Mouse (Mus musculus): ENCODE data around the gene Olfr2. TPM values are rescaled to one million over a fixed set of nuclear protein-coding genes. Genes with fewer than 3 reads are reported as not detected.

Gene Olfr2
- polyA plus RNA-seq (2012; rRNA removed; ENCODE audit: low replicate concordance), result not detected in 2 replicates

GRCm38 (mm10) chr7:107005972-107006371 is at the start of gene Olfr2:
TSS of gene Olfr2 (minus strand) at chr7:107006072.

DNA sequence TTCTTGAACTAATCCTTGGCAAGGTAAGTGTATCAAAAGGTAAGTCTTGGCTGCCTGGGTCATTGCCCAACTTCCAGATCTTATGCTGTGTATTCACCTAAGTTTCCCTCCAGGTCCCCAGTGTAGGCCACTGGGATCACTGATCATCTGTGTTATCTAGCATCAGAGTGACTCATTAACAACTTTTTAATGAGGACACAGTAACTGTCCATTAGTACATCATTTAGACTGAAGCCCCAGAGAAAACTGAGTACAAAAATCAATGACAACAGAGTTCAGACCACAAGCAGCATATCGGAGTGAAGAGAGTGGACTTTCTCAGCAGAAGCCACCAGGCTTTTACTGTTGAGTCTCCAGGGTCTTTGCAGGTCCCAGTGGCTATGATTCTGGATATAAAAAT is 25.0 kb upstream of the Olfr2 start, which contains the start of gene Olfr713:
Gene Olfr713, plus strand, starts transcription at position 301 of the 400 bp plus-strand sequence.

GRCm38 (mm10) chr7:106975353-106975752 is 30.5 kb downstream of the Olfr2 start, which contains the start of gene Olfr711:
TSS of gene Olfr711 (minus strand) at chr7:106975453.

DNA sequence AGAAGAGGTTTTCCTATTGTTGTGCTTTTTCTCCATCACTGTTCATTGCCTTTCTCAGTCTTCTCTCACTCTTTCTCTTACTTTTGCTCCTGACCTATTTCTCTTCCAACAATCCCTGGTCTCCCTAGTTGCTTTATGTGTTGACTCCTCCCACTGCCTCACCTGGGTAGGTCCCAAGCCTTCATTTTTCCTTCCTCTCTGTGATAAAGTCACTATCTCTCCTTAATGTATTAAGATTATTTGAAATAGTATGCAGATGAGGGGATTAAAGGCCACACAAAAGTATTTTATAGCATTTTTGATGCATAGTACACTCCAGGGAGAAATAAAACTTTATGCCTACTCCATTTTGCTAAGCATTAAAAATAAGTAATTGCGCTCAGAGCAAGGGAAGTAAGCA is 42.0 kb downstream of the Olfr2 start, which contains the start of gene Olfr6:
Gene Olfr6, minus strand, starts transcription at position 101 of the 400 bp plus-strand sequence.

GRCm38 (mm10) chr7:106948212-106948611 is 57.7 kb downstream of the Olfr2 start, which contains the start of gene Olfr710:
TSS of gene Olfr710 (minus strand) at chr7:106948312.

Other genes with a start within 250 kb of the Olfr2 start
- gene Olfr699, start 212.9 kb downstream of the Olfr2 start, polyA plus RNA-seq (2012; rRNA removed; ENCODE audit: low replicate concordance), result not detected in 2 replicates
- gene Olfr700, start 197.2 kb downstream of the Olfr2 start, polyA plus RNA-seq (2012; rRNA removed; ENCODE audit: low replicate concordance), result not detected in 2 replicates
- not detected in 2 replicates for gene Olfr701, start 191.9 kb downstream of the Olfr2 start, polyA plus RNA-seq (2012; rRNA removed; ENCODE audit: low replicate concordance)
- not detected in 2 replicates for gene Olfr702, start 172.2 kb downstream of the Olfr2 start, polyA plus RNA-seq (2012; rRNA removed; ENCODE audit: low replicate concordance)
- gene Olfr703, start 162.7 kb downstream of the Olfr2 start, polyA plus RNA-seq (2012; rRNA removed; ENCODE audit: low replicate concordance), result not detected in 2 replicates
- not detected in 2 replicates for gene Olfr704, start 142.9 kb downstream of the Olfr2 start, polyA plus RNA-seq (2012; rRNA removed; ENCODE audit: low replicate concordance)
- gene Olfr705, start 129.2 kb downstream of the Olfr2 start, polyA plus RNA-seq (2012; rRNA removed; ENCODE audit: low replicate concordance), result not detected in 2 replicates
- not detected in 2 replicates for gene Olfr706, start 117.9 kb downstream of the Olfr2 start, polyA plus RNA-seq (2012; rRNA removed; ENCODE audit: low replicate concordance)
- gene Olfr707, start 104.8 kb downstream of the Olfr2 start, polyA plus RNA-seq (2012; rRNA removed; ENCODE audit: low replicate concordance), result not detected in 2 replicates
- gene Olfr1532-ps1, start 98.1 kb downstream of the Olfr2 start, polyA plus RNA-seq (2012; rRNA removed; ENCODE audit: low replicate concordance), result not detected in 2 replicates
- not detected in 2 replicates for gene Olfr709-ps1, start 73.9 kb downstream of the Olfr2 start, polyA plus RNA-seq (2012; rRNA removed; ENCODE audit: low replicate concordance)
- gene Olfr710, start 57.8 kb downstream of the Olfr2 start, polyA plus RNA-seq (2012; rRNA removed; ENCODE audit: low replicate concordance), result not detected in 2 replicates
- gene Olfr6, start 42.1 kb downstream of the Olfr2 start, polyA plus RNA-seq (2012; rRNA removed; ENCODE audit: low replicate concordance), result not detected in 2 replicates
- not detected in 2 replicates for gene Olfr711, start 30.6 kb downstream of the Olfr2 start, polyA plus RNA-seq (2012; rRNA removed; ENCODE audit: low replicate concordance)
- not detected in 2 replicates for gene Olfr713, start 25.1 kb upstream of the Olfr2 start, polyA plus RNA-seq (2012; rRNA removed; ENCODE audit: low replicate concordance)
- not detected in 2 replicates for gene Olfr714, start 64.9 kb upstream of the Olfr2 start, polyA plus RNA-seq (2012; rRNA removed; ENCODE audit: low replicate concordance)
- gene Olfr17, start 87.1 kb upstream of the Olfr2 start, polyA plus RNA-seq (2012; rRNA removed; ENCODE audit: low replicate concordance), result not detected in 2 replicates
- not detected in 2 replicates for gene Olfr715b, start 104.3 kb upstream of the Olfr2 start, polyA plus RNA-seq (2012; rRNA removed; ENCODE audit: low replicate concordance)
- gene Olfr715, start 125.0 kb upstream of the Olfr2 start, polyA plus RNA-seq (2012; rRNA removed; ENCODE audit: low replicate concordance), result not detected in 2 replicates
- gene Olfr716, start 132.3 kb upstream of the Olfr2 start, polyA plus RNA-seq (2012; rRNA removed; ENCODE audit: low replicate concordance), result not detected in 2 replicates
- gene Nlrp14, start 160.9 kb upstream of the Olfr2 start, polyA plus RNA-seq (2012; rRNA removed; ENCODE audit: low replicate concordance), result not detected in 2 replicates
- gene Rbmxl2, start 203.4 kb upstream of the Olfr2 start, polyA plus RNA-seq (2012; rRNA removed; ENCODE audit: low replicate concordance), result not detected in 2 replicates